Mouse (Mus musculus): ENCODE results near the gene Tctex1d2. TPM values are rescaled to one million over a fixed set of nuclear protein-coding genes. Genes with fewer than 3 reads are reported as not detected.

The Tctex1d2 gene
- polyA plus RNA-seq, 2 experiments = 3.1 to 6.4 TPM

DNA sequence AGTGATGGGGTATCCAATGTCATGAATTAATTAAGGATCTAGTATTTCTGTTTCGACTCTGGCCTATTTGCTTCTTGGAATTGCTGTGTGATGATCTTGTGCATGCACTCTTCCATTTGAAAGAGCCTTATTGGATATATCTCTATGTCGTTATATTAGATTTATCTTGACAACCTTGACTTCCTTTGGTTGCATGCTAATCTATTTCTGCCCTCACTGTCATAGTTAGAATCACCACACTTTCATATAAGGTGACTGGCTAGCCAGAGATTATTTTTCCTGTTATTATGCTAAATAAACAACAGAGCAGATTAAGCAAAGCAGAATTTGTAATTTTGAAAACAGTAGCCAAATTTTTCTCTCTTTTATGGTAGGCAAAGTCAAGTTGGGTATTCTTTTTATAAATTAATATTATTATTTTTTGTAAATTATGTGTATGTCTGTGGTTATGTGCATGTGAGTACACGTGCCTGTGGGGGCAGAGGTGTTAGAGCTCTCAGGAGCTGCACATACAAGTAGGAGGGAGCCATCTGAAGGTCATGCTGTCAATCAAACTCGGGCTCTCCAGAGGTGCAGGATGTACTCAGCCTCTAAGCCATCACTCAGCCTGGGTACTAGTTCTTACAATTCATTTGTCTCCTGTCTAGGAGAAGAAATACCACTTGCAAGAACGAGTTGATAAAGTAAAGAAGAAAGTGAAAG lies 50.1 kb downstream of the Tctex1d2 start:
- WGBS (ENCODE audit: insufficient replicate concordance) = 33% methylated on average over 5 of the region's 5 CpGs
- Histone ChIP-seq H3K4me3 (ENCODE audit: insufficient read depth in 1 of 2, low read depth in 2 of 2, low read length in 2 of 2) (no peak overlapping the region), H3K27ac (no peak overlapping the region), H3K4me1 (replicated peaks; ENCODE audit: control insufficient read depth in 2 of 2, insufficient read depth in 2 of 2, low read length in 1 of 2) (0 out of 4 replicates have a peak, but pooled peaks cover 0 to 3% of the 10 kb centered on the region in 2 experiments), H3K4me2 (ENCODE audit: low read depth) (no peak overlapping the region), H3K9me3 (ENCODE audit: control insufficient read depth, low read length) (no peaks in the 10 kb centered on the region), H3K27me3 (ENCODE audit: control insufficient read depth, insufficient read depth, low read length) (no peaks in the 10 kb centered on the region), H3K36me3 (replicated peaks; ENCODE audit: control insufficient read depth, insufficient read depth, low read depth) (peaks cover 63% of the 10 kb centered on the region), H3K9ac (replicated peaks) (no peak overlapping the region)
- no peak for DNase-seq (ENCODE audit: low read depth in 3 of 3, low spot score in 3 of 3)
- TF ChIP-seq EP300 (IDR thresholded peaks at IDR 0.05; ENCODE audit: low read depth) = no peak
- TF ChIP-seq CTCF (IDR thresholded peaks at IDR 0.05; ENCODE audit: low read depth) = no peak
- ATAC-seq (ENCODE audit: insufficient read depth) = no peak

DNA sequence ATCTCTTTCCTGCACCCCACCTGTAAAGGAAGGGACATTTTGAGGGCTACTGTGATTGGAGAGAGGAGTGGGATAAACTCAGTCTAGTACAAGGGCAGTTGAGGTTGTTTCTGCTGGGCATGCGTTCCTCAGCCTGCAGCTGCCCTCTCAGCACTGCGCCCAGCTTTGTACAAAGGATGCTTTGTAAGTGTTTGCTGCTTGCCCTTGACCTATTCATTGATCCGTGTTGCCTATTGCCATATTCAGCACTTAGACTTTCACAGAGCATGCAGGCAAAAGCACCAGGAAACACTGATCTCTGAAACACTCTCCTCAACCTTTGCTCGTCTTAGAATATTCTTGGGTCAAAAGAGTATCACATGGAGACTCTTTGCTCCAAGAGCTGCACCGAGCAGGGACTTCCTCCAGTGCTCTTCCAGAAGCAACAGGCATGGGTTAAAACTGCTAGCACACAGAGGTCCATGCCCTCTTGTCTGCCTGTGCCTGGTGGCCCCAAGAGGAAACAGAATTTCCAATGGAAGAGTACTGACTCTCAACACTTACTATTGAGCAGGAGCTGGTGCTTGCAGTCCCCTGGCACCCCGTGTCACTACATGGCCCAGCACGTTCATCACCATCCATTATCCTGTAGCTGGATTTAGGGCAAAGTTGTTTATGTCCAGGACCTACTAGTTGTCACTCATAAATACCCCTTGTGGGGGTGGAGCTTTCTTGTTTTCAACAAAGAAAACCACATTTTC lies 52.9 kb downstream of the Tctex1d2 start:
- no peak for TF ChIP-seq EP300 (IDR thresholded peaks at IDR 0.05; ENCODE audit: low read depth)
- no peak for TF ChIP-seq CTCF (IDR thresholded peaks at IDR 0.05; ENCODE audit: low read depth)
- no peak for DNase-seq (ENCODE audit: low read depth in 3 of 3, low spot score in 3 of 3)
- no peak for ATAC-seq (ENCODE audit: insufficient read depth)
- Histone ChIP-seq H3K4me3 (ENCODE audit: insufficient read depth in 1 of 2, low read depth in 2 of 2, low read length in 2 of 2) (no peak overlapping the region), H3K4me2 (ENCODE audit: low read depth) (no peak overlapping the region), H3K27me3 (ENCODE audit: control insufficient read depth, insufficient read depth, low read length) (no peaks in the 10 kb centered on the region), H3K9ac (replicated peaks) (no peak overlapping the region), H3K4me1 (replicated peaks; ENCODE audit: control insufficient read depth in 2 of 2, insufficient read depth in 2 of 2, low read length in 1 of 2) (0 out of 4 replicates have a peak, but pooled peaks cover 0 to 3% of the 10 kb centered on the region in 2 experiments), H3K9me3 (ENCODE audit: control insufficient read depth, low read length) (no peaks in the 10 kb centered on the region), H3K36me3 (replicated peaks; ENCODE audit: control insufficient read depth, insufficient read depth, low read depth) (peaks cover 44% of the 10 kb centered on the region), H3K27ac (no peak overlapping the region)
- WGBS (ENCODE audit: insufficient replicate concordance) = 82% methylated on average over 7 of the region's 7 CpGs

DNA sequence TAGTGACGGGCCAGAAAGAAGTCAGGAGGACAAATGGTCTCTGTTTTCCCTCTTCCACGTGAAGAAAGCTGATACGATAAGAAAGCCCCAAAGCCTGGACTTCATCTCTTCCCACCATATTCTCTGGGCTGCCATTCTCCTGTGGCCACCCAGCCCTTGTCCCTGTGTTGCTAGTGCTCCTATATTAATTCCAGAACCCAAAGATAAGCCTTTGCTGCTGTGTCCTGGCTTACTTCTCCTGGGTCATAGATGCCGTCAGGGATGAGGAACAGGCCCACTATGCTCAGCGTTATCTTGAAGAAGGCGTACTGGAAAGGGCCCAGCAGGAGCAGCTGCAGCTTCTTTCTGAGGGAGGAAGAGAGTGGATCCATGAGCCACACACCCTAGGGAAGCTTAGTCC lies 57.8 kb downstream of the Tctex1d2 start:
- DNase-seq (ENCODE audit: low read depth in 3 of 3, low spot score in 3 of 3) = no peak

More for the DNA sequence above, 57.8 kb downstream of the Tctex1d2 start:
- Histone ChIP-seq H3K4me1 (replicated peaks; ENCODE audit: control insufficient read depth in 2 of 2, insufficient read depth in 2 of 2, low read length in 1 of 2) (no peaks in the 10 kb centered on the region), H3K9ac (replicated peaks) (no peak overlapping the region), H3K27ac (no peak overlapping the region), H3K27me3 (ENCODE audit: control insufficient read depth, insufficient read depth, low read length) (no peaks in the 10 kb centered on the region), H3K36me3 (replicated peaks; ENCODE audit: control insufficient read depth, insufficient read depth, low read depth) (peaks cover under 1% of the 10 kb centered on the region), H3K9me3 (ENCODE audit: control insufficient read depth, low read length) (no peaks in the 10 kb centered on the region), H3K4me3 (ENCODE audit: insufficient read depth in 1 of 2, low read depth in 2 of 2, low read length in 2 of 2) (no peak overlapping the region), H3K4me2 (ENCODE audit: low read depth) (no peak overlapping the region)
- ATAC-seq (ENCODE audit: insufficient read depth) = no peak
- TF ChIP-seq CTCF (IDR thresholded peaks at IDR 0.05; ENCODE audit: low read depth) (no peak), EP300 (IDR thresholded peaks at IDR 0.05; ENCODE audit: low read depth) (no peak)
- 70% methylated on average over 6 of the region's 6 CpGs for WGBS (ENCODE audit: insufficient replicate concordance)

Other genes starting within 250 kb of the Tctex1d2 start
- 0.52 and 0.90 TPM in 2 replicates for gene Bex6, start 239.9 kb upstream of the Tctex1d2 start, polyA plus RNA-seq (2012; rRNA removed)
- gene Bex6, start 239.9 kb upstream of the Tctex1d2 start, polyA plus RNA-seq (2014; fragmentation: Nextera tagmentation; extraction: Ambion mirVana) = 0.70 and 0.71 TPM in 2 replicates
- gene Fbxo45, start 172.5 kb upstream of the Tctex1d2 start, polyA plus RNA-seq (2012; rRNA removed) = 2.7 and 4.0 TPM in 2 replicates
- 5.1 and 6.6 TPM in 2 replicates for gene Fbxo45, start 172.5 kb upstream of the Tctex1d2 start, polyA plus RNA-seq (2014; fragmentation: Nextera tagmentation; extraction: Ambion mirVana)
- 4.8 and 7.9 TPM in 2 replicates for gene Wdr53, start 172.5 kb upstream of the Tctex1d2 start, polyA plus RNA-seq (2012; rRNA removed)
- gene Wdr53, start 172.5 kb upstream of the Tctex1d2 start, polyA plus RNA-seq (2014; fragmentation: Nextera tagmentation; extraction: Ambion mirVana) = 11.2 and 11.5 TPM in 2 replicates
- not detected in 2 replicates for gene Smco1, start 148.2 kb upstream of the Tctex1d2 start, polyA plus RNA-seq (2012; rRNA removed)
- gene Smco1, start 148.2 kb upstream of the Tctex1d2 start, polyA plus RNA-seq (2014; fragmentation: Nextera tagmentation; extraction: Ambion mirVana) = not detected in 2 replicates
- 3.7 and 6.1 TPM in 2 replicates for gene Rnf168, start 142.2 kb upstream of the Tctex1d2 start, polyA plus RNA-seq (2012; rRNA removed)
- 11.3 and 13.8 TPM in 2 replicates for gene Rnf168, start 142.2 kb upstream of the Tctex1d2 start, polyA plus RNA-seq (2014; fragmentation: Nextera tagmentation; extraction: Ambion mirVana)
- gene Ubxn7, start 87.4 kb upstream of the Tctex1d2 start, polyA plus RNA-seq (2012; rRNA removed) = 2.7 and 5.1 TPM in 2 replicates
- 5.4 and 7.6 TPM in 2 replicates for gene Ubxn7, start 87.4 kb upstream of the Tctex1d2 start, polyA plus RNA-seq (2014; fragmentation: Nextera tagmentation; extraction: Ambion mirVana)
- gene Tm4sf19, start 19.2 kb upstream of the Tctex1d2 start, polyA plus RNA-seq (2012; rRNA removed) = 0.04 TPM in 1 of 2 replicates, not detected in the other
- gene Tm4sf19, start 19.2 kb upstream of the Tctex1d2 start, polyA plus RNA-seq (2014; fragmentation: Nextera tagmentation; extraction: Ambion mirVana) = not detected in 2 replicates
- gene Pcyt1a, start 11.2 kb downstream of the Tctex1d2 start, polyA plus RNA-seq (2012; rRNA removed) = 12.8 and 16.3 TPM in 2 replicates
- gene Pcyt1a, start 11.2 kb downstream of the Tctex1d2 start, polyA plus RNA-seq (2014; fragmentation: Nextera tagmentation; extraction: Ambion mirVana) = 40.3 and 41.6 TPM in 2 replicates
- gene Slc51a, start 68.2 kb downstream of the Tctex1d2 start, polyA plus RNA-seq (2012; rRNA removed) = 0.16 and 0.25 TPM in 2 replicates
- 1.1 and 1.2 TPM in 2 replicates for gene Slc51a, start 68.2 kb downstream of the Tctex1d2 start, polyA plus RNA-seq (2014; fragmentation: Nextera tagmentation; extraction: Ambion mirVana)
- not detected in 2 replicates for gene Zdhhc19, start 76.6 kb downstream of the Tctex1d2 start, polyA plus RNA-seq (2012; rRNA removed)
- not detected in 2 replicates for gene Zdhhc19, start 76.6 kb downstream of the Tctex1d2 start, polyA plus RNA-seq (2014; fragmentation: Nextera tagmentation; extraction: Ambion mirVana)
- 157 and 235 TPM in 2 replicates for gene Tfrc, start 189.2 kb downstream of the Tctex1d2 start, polyA plus RNA-seq (2012; rRNA removed)
- gene Tfrc, start 189.2 kb downstream of the Tctex1d2 start, polyA plus RNA-seq (2014; fragmentation: Nextera tagmentation; extraction: Ambion mirVana) = 388 and 433 TPM in 2 replicates
- 15.3 and 19.4 TPM in 2 replicates for gene Tnk2, start 224.2 kb downstream of the Tctex1d2 start, polyA plus RNA-seq (2012; rRNA removed)
- gene Tnk2, start 224.2 kb downstream of the Tctex1d2 start, polyA plus RNA-seq (2014; fragmentation: Nextera tagmentation; extraction: Ambion mirVana) = 3.8 and 4.6 TPM in 2 replicates